Mouse (Mus musculus) layer of hippocampus, postnatal 10 days (tissue): ENCODE data around the gene Ltbp4. TPM values are rescaled to one million over a fixed set of nuclear protein-coding genes. Genes with fewer than 3 reads are reported as not detected.

ENCODE experiments used
- DNase-seq, 2 experiments: peaks; one replicate each; pipeline ENCODE4 v3.0.0; 2021; ENCODE audit warnings: low spot score in 2 of 2
- total RNA-seq, 2 experiments: library from RNA; stranded (reverse); gene quantifications; 2 replicates each; pipeline ENCODE4 v1.2.3; 2021

Gene Ltbp4
- total RNA-seq, 2 experiments from 2014 or later = 49.9 to 59.2 TPM

- no peak for DNase-seq
These were observed 36.7 kb downstream of the Ltbp4 start for GRCm38 (mm10) chr7:27300801-27301200.

- DNase-seq = no peak
These were observed 37.1 kb downstream of the Ltbp4 start for GRCm38 (mm10) chr7:27300351-27300750.

GRCm38 (mm10) chr7:27298816-27299215 lies 38.7 kb downstream of the Ltbp4 start:
- no peak for DNase-seq

DNA sequence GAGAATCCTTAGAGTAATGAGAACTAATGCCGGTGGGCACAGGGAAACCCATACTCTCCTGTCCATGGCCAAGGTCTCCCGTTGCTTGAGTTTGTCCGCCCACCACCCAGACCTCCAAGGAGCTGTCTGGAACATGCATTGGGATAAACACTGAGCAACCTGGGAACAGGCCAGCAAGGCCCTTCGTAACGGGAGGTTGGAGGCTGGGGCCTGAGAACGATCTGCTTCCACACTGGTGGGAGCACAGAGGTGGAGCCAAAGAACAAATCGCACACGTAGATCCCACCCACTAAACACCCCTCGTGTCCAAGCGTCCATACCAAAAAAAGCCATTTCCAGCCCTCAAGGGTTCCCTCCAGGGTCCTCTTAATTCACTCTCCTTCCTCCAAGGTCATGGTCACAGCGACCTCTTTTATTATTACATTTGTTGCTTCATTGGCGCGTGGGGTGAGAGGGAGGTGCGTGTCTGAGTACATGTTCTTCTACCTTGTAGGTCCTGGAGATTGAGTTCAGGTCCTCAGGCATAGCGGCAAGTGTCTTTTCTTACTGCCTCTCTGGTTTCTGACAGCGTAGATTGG lies 39.4 kb downstream of the Ltbp4 start:
- no peak for DNase-seq

DNA sequence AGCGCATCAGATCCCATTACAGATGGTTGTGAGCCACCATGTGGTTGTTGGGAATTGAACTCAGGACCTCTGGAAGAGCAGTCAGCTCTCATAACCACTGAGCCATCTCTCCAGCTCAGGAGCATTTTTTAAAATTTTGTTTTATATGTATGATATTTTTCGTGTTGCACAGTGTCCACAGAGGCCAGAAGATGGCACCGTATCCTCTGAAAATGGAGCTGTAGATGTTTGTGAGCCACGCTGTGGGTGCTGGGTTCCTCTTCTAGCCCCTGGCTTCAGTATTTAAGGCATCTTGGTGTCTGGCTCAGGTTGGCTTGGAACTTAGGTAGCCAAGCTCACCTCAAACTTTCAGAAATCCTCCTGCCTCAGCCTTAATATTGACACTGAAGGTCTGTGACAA lies 41.0 kb downstream of the Ltbp4 start:
- no peak for DNase-seq

DNA sequence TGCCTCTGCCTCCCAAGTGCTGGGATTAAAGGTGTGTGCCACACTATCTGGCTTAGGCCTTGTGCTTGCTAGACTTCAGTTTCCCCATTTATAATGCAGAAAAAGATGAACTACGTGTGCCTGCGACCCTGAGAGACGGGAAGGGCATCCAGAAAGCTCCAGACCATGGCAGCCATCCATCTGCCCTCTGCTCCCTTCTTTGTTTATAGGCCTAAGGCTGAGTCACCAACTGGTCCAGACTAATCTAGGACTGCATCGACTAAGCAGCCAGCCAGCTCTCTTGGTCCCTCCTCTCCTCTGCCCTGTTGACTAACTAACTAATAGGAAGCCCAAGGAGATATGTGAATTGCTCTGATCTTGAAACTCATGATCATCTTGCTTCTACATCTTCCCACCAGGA lies 41.5 kb downstream of the Ltbp4 start:
- no peak for DNase-seq

DNA sequence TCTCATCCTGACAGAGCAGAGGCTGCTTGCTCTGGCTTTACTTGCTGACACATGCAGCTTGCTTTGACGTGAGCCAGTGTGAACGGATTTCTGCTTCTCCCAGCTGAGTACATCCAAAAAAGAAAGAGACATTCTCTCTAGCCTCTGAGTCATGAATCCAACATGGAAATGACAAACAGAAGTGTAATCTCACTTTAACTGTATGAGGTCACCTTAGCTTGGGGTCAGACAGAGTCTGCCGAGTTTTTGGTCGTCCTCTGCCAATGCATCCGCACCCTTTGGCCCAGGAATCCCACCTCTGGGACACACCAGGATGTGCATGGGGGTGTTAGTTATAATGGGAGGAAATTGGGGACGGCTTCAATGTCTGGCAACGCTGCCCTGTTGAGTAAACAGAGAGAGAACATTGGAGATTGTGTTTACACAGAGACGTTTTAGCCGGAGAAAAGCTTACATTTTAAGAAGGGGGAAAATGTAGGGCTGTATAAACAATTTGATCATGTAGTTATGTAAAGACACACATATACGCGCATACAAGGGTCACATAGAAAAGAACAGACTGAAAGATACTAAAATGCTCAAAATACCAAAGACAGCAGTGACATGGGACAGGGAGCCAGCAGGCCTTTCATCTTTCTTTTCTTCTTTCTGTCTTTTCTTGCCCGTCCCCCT lies 45.6 kb downstream of the Ltbp4 start:
- DNase-seq = no peak

- DNase-seq = no peak
These were observed 46.9 kb downstream of the Ltbp4 start for GRCm38 (mm10) chr7:27290555-27290954.

DNA sequence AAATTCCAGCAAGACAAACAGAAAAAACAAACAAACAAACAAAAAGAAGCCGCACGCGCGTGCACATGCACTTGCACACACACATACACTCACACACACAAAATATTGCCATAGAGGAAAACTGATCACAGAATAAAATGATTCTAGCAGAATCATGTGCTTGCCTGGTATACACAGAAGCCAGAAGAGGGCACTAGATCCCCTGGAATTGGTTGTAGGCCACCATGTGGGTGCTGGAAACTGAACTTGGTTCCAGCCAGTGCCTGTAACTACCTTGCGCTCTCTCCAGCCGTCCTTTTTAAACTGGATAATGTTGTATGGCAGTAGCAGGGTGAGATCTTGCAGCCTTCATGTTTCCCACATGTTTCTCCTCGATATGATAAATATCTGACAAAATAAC lies 48.8 kb downstream of the Ltbp4 start:
- DNase-seq = no peak

DNA sequence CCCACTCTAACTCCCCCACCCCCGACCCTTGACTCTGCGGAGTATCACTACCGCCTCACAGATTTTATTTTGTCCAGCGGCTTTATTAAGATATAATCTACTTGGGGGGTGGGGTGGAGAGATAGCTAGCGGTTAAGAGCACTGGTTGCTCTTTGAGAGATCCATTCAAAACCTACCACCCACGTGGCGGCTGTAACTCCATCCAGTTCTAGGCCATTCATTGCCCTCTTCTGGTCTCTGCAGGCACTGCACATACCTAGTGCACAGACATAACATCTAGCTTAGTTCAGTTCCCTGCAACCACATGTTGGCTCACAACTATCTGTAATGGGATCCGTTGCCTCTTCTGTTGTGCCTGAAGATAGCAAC lies 51.8 kb downstream of the Ltbp4 start:
- peak; percentile 71 to 75 for DNase-seq

DNA sequence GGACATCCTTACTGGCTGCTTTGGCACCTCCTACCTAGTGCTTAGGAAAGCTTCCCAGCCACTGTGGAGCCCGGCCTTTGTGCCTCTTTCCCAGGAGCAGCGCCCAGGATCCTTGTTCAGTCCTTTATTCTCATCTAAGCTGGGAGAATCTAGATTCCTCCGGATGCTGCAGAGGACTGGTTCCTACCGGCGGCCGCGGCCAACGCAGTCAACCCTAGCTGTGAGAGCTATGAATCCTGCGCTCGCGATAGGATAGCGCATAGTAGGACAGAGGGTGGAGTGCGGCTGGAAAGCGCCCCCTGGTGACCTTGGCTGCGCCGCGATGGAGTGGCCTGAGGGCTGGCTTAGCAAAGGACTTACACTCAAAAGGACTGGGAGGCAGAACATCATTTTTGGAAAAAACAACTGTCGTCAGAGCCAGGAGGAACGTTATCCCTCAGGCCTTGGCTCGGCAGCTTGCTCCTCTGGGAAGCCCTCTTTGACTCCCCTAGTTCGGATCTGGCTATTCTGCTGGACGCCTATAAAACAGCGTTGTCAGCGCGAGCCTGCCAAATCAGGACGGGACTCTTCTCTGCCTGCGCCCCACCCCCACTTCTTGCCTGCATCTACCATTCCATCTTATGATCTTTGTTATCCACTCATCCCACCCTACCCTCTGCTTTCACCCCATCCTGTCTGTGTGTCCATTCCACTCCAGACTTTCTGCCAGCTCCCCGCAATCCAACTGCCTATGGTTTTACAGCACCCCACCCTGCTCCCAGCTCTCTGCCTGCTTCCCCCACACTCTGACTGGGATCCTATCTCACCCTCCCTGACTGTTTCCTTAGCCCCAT lies 52.4 kb downstream of the Ltbp4 start:
- DNase-seq = peak; percentile 50 to 56

GRCm38 (mm10) chr7:27282225-27282624 lies 55.3 kb downstream of the Ltbp4 start:
- no peak for DNase-seq

DNA sequence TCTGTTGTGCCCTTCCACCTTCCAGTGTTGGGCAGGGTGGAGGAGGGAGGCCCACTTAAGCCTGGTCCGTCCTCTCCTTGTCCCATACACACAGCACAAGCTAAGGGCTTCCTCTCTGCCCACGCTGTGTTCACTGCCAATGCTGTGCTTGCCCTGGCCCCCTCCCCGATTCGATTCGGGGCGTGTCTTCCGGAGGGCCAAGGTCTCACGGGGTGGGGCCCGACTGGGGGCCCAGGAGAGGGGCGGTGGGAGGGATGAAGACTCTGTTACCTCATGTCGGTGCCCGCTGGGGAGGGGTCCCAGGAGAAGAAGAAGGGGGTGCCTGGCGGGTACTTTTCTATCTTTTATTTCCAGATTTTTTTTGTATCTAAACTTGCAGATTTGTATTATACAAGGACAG lies 55.8 kb downstream of the Ltbp4 start:
- DNase-seq = no peak

GRCm38 (mm10) chr7:27277191-27277590 lies 60.3 kb downstream of the Ltbp4 start:
- no peak for DNase-seq

DNA sequence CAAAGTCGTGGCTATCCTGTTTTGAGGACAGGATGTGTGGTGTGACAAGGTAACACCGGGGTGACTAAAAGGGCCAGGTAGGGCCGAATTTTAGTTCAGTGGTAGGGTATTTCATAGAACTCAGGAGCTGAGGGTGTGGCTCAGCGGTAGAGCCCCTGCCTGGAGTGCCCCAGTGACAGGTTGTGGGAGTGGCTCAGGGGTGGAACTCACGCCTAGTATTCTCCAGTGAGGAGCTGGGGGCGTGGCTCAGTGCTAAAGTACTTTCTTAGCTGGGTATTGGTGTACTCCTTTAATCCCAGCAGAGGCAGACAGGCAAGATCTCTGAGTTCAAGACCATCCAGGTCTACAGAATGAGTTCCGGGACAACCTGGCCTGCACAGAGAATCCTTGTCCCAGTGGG lies 61.5 kb downstream of the Ltbp4 start:
- no peak for DNase-seq

GRCm38 (mm10) chr7:27274916-27275315 lies 62.6 kb downstream of the Ltbp4 start:
- DNase-seq = no peak

- DNase-seq = no peak
These were observed 63.6 kb downstream of the Ltbp4 start for GRCm38 (mm10) chr7:27273739-27274351.

GRCm38 (mm10) chr7:27271423-27271822 lies 66.1 kb downstream of the Ltbp4 start:
- no peak for DNase-seq

DNA sequence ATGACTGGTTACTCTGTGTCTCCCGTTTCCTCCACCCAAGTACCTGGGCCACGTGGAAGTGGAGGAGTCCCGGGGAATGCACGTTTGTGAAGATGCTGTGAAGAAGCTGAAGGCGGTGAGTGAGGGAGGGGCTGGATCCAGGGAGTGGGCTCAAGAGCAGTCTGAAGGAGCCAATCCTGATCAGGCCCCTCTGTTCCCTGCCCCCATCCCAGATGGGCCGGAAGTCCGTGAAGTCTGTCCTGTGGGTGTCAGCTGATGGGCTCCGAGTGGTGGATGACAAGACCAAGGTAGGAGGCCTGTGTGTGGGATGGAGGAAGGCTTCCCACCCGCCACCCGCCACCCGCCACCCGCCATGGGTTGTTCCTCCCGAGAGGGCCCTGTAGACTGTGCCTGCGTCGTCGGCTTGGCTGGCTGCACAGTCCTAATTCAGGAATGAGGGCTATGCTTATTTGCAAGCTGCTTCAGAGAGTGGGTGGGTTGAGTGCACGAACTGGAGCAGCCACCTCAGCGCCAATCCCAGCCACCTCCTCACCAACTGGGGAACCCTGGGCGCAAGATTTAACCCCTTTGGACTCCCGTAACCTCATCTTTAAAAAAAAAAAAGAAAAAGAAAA lies 70.9 kb downstream of the Ltbp4 start:
- DNase-seq = no peak

DNA sequence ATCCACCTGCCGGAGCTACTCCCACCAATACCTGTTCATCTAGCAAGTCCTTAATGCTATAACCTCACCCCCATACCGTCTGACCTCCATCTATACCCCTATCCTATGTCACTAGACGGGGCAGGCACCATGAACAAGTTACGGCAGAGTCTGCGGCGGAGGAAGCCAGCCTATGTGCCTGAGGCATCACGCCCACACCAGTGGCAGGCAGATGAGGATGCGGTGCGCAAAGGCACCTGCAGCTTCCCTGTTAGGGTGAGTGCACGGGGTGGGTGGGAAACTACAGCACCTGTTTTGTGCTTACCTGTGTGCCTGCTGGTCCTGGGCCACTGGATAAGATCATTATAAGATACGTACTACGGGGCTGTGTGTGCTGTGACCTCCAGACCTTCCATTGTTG lies 72.7 kb downstream of the Ltbp4 start:
- DNase-seq = no peak

DNA sequence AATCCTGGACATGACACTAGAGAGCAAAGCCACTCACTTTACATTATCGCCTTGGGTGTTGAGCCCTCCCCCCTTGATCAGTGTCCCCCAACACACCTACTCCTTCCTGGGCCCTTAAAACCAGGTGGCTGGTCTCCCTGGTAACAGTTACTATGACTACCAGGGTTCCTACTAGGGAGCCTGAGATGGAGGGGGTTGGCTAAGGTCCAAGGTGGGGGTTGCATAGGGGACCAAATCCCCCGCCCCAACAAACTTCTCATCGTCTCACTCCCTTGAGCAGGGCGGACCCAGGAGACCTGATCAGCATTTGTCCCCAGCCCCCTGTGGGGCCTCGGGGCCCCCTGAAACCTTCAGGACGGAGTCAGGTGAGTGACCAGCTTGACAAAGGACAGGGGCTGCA lies 75.6 kb downstream of the Ltbp4 start:
- no peak for DNase-seq

GRCm38 (mm10) chr7:27260856-27261255 lies 76.6 kb downstream of the Ltbp4 start:
- DNase-seq = no peak
